9 mouse cellular contexts compared by ENCODE assay signal in genomic region chr4:148908214-148908681, GRCm38 (mm10).
A peak's percentile ranks its signal among the peaks of the same experiment; 100 is the strongest.
DNase-seq lines count a peak whose midpoint lies in the region; ATAC-seq and TF ChIP-seq lines count a peak whose summit lies in the region.
"Had no signal": no experiment of that assay in that cellular context is flagged by ENCODE, and none has a peak within 500 bp of the region (broad histone marks: within the 10 kb centered on the region; RNA-seq: fewer than 3 reads in every experiment).

No protein-coding gene starts in this region.

- peak overlapping the region; percentile 68 for H3K9ac ChIP-seq in heart, embryonic 14.5 days (ENCODE audit: low read length)
- H3K9ac ChIP-seq: liver, embryonic 13.5 days had no signal

- peak; percentile 44 for TF ChIP-seq CTCF in brain, embryonic 14.5 days (IDR thresholded peaks at IDR 0.05; ENCODE audit: borderline replicate concordance, extremely low read depth, insufficient read depth, insufficient read length)

- TF ChIP-seq POLR2A in brain, embryonic 14.5 days (IDR thresholded peaks at IDR 0.05; ENCODE audit: borderline replicate concordance, extremely low read depth, insufficient read depth, insufficient read length, poor library complexity, severe bottlenecking) = no peak

- no peak for DNase-seq in heart, postnatal 25 days (ENCODE audit: low spot score)
- DNase-seq in CD4-positive helper T cell, adult 2 months (ENCODE audit: low read depth, low spot score) = peak; percentile 28
- DNase-seq in brain, embryonic 14.5 days (ENCODE audit: low read depth) = no peak
- DNase-seq in limb, embryonic 10.5 days (ENCODE audit: low spot score) = peak; percentile 81
- no peak for DNase-seq in urinary bladder, postnatal 4 days (ENCODE audit: low spot score in 2 of 2)
- DNase-seq in layer of hippocampus, adult 11-12 months (ENCODE audit: low spot score) = no peak
- DNase-seq: liver, embryonic 13.5 days had no signal

- 69% methylated on average over 11 of the region's 11 CpGs for WGBS in heart, embryonic 14.5 days
- 16% methylated on average over 11 of the region's 11 CpGs for WGBS in limb, embryonic 10.5 days

- 0 out of 2 replicates have a peak overlapping the region, but pooled peaks have one; percentile 39 for H3K4me2 ChIP-seq in heart, embryonic 14.5 days (ENCODE audit: low read length)
- H3K4me2 ChIP-seq: liver, embryonic 13.5 days had no signal

- peak overlapping the region; percentile 73 to 93 for H3K27ac ChIP-seq in heart, embryonic 14.5 days (replicated peaks in 1 of 2; ENCODE audit: control insufficient read depth in 1 of 2, insufficient read depth in 1 of 2, low read depth in 2 of 2, low read length in 2 of 2)
- H3K27ac ChIP-seq in limb, embryonic 10.5 days = peak overlapping the region; percentile 82
- H3K27ac ChIP-seq: liver, embryonic 13.5 days had no signal

- H3K9me3 ChIP-seq in heart, embryonic 14.5 days (ENCODE audit: control insufficient read depth, low read length) = no peaks in the 10 kb centered on the region
- H3K9me3 ChIP-seq in limb, embryonic 10.5 days (replicated peaks) = no peaks in the 10 kb centered on the region
- H3K9me3 ChIP-seq: liver, embryonic 13.5 days had no signal

- no peak overlapping the region for H3K4me3 ChIP-seq in heart, embryonic 14.5 days (ENCODE audit: control insufficient read depth in 1 of 2, insufficient read depth in 1 of 2, low read depth in 1 of 2, low read length in 2 of 2)
- 0 out of 2 replicates have a peak overlapping the region, but pooled peaks have one; percentile 7 for H3K4me3 ChIP-seq in limb, embryonic 10.5 days
- H3K4me3 ChIP-seq: liver, embryonic 13.5 days had no signal

- intact Hi-C loops in heart, postnatal 25 days (cut with DNase I) = no loop called here

- H3K27me3 ChIP-seq in heart, embryonic 14.5 days (ENCODE audit: control insufficient read depth, insufficient read depth, low read length) = no peaks in the 10 kb centered on the region; the same call in 1 of the 2 replicates
- peaks cover 61% of the 10 kb centered on the region for H3K27me3 ChIP-seq in limb, embryonic 10.5 days (ENCODE audit: low read depth, poor library complexity, severe bottlenecking)

- peaks cover 11% of the 10 kb centered on the region; the same call in 1 of the 2 replicates for H3K36me3 ChIP-seq in heart, embryonic 14.5 days (ENCODE audit: control insufficient read depth, insufficient read depth, low read length)
- H3K36me3 ChIP-seq in limb, embryonic 10.5 days = no peaks in the 10 kb centered on the region
- H3K36me3 ChIP-seq: liver, embryonic 13.5 days had no signal

- no peak for ATAC-seq in heart, embryonic 14.5 days (ENCODE audit: insufficient number of reproducible peaks, insufficient read depth, low FRiP score, low read depth)
- no peak for ATAC-seq in megakaryocyte-erythroid progenitor cell, adult 5-6 weeks (replicated peaks; ENCODE audit: low FRiP score, low TSS enrichment, poor library complexity, severe bottlenecking)

- peaks cover 75 to 100% of the 10 kb centered on the region in 2 experiments for H3K4me1 ChIP-seq in heart, embryonic 14.5 days (ENCODE audit: control insufficient read depth in 2 of 2, insufficient read depth in 2 of 2, low read length in 2 of 2)
- H3K4me1 ChIP-seq in limb, embryonic 10.5 days = peaks cover 94% of the 10 kb centered on the region

Comparison
In these comparisons a context has a peak if more than half of its experiments do, and no peak if none do; other contexts are left out.
1. DNase-seq: peak in CD4-positive helper T cell, adult 2 months (single experiment) and limb, embryonic 10.5 days (single experiment); none in heart, postnatal 25 days (single experiment), brain, embryonic 14.5 days (single experiment), urinary bladder, postnatal 4 days (0 of 2) and layer of hippocampus, adult 11-12 months (single experiment).